Mouse (Mus musculus): Measurements from ENCODE around the gene BC025920. TPM values are rescaled to one million over a fixed set of nuclear protein-coding genes. Genes with fewer than 3 reads are reported as not detected.

Gene BC025920
- polyA plus RNA-seq (2015; fragmentation: Nextera tagmentation; extraction: Ambion mirVana) = 0.85 and 1.00 TPM in 2 replicates

DNA sequence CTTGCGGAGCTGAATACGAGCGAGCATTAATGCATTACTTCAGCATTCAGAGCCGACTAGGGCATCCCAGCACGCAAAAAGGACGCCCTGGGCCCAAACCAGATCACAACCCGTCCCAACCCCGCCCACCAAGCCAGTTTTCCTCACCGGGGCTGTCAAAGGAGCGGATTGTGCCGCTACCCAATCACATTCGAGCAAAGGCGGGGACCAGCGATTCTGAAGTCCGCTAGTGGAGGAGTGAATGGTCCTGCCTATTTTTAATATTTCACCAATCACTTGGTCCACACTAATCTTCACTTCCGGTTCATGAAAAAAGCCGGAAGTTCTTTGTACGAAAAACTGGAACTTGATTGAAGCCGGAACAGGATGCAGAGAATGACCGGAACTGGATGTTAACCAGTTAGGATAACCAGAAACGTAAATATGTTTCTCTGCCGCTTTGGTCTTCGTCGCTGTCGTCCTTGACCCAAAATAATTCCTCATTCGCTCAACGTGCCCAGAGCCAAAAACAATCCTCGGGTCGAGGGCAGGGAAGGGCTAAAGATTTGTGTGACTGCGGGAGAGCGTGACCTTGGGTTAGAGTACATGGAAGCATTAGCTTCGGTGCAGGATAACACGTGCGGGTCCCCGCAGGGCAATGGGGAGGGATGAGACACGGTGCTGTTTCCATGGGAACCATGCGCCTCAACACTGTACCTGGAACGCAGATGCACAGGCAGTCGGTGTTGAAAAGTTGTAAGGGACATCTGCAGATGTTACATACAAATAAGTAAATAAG, at the start of gene BC025920:
BC025920 (plus strand) TSS at position 297 of the 778 bp plus-strand sequence.
- Histone ChIP-seq H3K27me3 (replicated peaks) (no peaks in the 10 kb centered on the region), H3K4me3 (replicated peaks) (peak within 1 kb of the TSS; percentile 40)

DNA sequence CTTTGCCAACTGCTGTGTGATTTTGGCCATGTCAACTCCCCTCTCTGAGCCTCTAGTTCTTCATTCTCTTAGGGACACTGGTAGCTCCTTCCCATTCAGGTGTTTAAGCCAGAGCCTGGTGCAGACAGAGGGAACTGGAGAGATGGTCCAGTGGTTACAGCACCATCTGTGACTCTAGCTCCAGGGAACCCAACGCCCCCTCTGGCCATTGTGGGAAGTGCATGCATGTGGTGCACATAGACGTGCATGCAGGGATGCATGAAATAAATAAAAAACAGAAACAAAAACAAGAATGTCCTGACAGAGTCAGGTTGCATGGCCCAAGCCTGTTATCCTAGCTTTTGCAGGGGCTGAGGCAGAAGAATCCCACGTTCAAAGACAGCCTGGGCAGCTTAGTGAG, 49.8 kb upstream of the BC025920 start:
- ATAC-seq = no peak
- WGBS = 76% methylated on average over 3 of the region's 3 CpGs
- no peaks in the 10 kb centered on the region for H3K36me3 ChIP-seq

More for the DNA sequence above, at the start of gene BC025920:
- Histone ChIP-seq H3K9ac (peak within 1 kb of the TSS; percentile 45; the same call in 1 of the 2 replicates), H3K27ac (peak within 1 kb of the TSS; percentile 92), H3K9me3 (no peaks in the 10 kb centered on the region), H3K4me2 (replicated peaks) (peak within 1 kb of the TSS; percentile 64), H3K4me1 (replicated peaks) (peaks cover 20% of the 10 kb centered on the region), H3K36me3 (no peaks in the 10 kb centered on the region)
- ATAC-seq = peak; percentile 90
- under 1% methylated on average over 39 of the region's 39 CpGs for WGBS

GRCm38 (mm10) chr10:81557491-81557890, 48.6 kb upstream of the BC025920 start:
- ATAC-seq = no peak
- H3K36me3 ChIP-seq = peaks cover 3% of the 10 kb centered on the region; the same call in 1 of the 2 replicates
- H3K4me2 ChIP-seq (replicated peaks) = no peak overlapping the region
- no peak overlapping the region for H3K4me3 ChIP-seq (replicated peaks)
- H3K9ac ChIP-seq = no peak overlapping the region
- H3K9me3 ChIP-seq = no peaks in the 10 kb centered on the region
- H3K27me3 ChIP-seq (replicated peaks) = no peaks in the 10 kb centered on the region
- no peak overlapping the region for H3K27ac ChIP-seq
- 19% methylated on average over 1 of the region's 1 CpGs for WGBS
- peaks cover 20% of the 10 kb centered on the region for H3K4me1 ChIP-seq (replicated peaks)

More for the DNA sequence above, 49.8 kb upstream of the BC025920 start:
- no peak overlapping the region for H3K9ac ChIP-seq
- no peaks in the 10 kb centered on the region for H3K9me3 ChIP-seq
- H3K4me2 ChIP-seq (replicated peaks) = no peak overlapping the region
- no peaks in the 10 kb centered on the region for H3K27me3 ChIP-seq (replicated peaks)
- H3K27ac ChIP-seq = no peak overlapping the region
- peaks cover 15% of the 10 kb centered on the region for H3K4me1 ChIP-seq (replicated peaks)
- no peak overlapping the region for H3K4me3 ChIP-seq (replicated peaks)

- Histone ChIP-seq H3K9me3 (no peaks in the 10 kb centered on the region), H3K9ac (peak within 1 kb of the TSS; percentile 98), H3K4me1 (replicated peaks) (peaks cover 35% of the 10 kb centered on the region), H3K27me3 (replicated peaks) (no peaks in the 10 kb centered on the region), H3K4me2 (replicated peaks) (peak within 1 kb of the TSS; percentile 87), H3K27ac (peak within 1 kb of the TSS; percentile 95), H3K4me3 (replicated peaks) (peak within 1 kb of the TSS; percentile 91), H3K36me3 (peaks cover 3% of the 10 kb centered on the region; the same call in 1 of the 2 replicates)
- peak; percentile 81 for ATAC-seq
- WGBS = under 1% methylated on average over 51 of the region's 53 CpGs
Observed at GRCm38 (mm10) chr10:81559163-81559626, 46.9 kb upstream of the BC025920 start, which contains the start of gene Aes. Gene Aes, plus strand, starts transcription at chr10:81559488.

DNA sequence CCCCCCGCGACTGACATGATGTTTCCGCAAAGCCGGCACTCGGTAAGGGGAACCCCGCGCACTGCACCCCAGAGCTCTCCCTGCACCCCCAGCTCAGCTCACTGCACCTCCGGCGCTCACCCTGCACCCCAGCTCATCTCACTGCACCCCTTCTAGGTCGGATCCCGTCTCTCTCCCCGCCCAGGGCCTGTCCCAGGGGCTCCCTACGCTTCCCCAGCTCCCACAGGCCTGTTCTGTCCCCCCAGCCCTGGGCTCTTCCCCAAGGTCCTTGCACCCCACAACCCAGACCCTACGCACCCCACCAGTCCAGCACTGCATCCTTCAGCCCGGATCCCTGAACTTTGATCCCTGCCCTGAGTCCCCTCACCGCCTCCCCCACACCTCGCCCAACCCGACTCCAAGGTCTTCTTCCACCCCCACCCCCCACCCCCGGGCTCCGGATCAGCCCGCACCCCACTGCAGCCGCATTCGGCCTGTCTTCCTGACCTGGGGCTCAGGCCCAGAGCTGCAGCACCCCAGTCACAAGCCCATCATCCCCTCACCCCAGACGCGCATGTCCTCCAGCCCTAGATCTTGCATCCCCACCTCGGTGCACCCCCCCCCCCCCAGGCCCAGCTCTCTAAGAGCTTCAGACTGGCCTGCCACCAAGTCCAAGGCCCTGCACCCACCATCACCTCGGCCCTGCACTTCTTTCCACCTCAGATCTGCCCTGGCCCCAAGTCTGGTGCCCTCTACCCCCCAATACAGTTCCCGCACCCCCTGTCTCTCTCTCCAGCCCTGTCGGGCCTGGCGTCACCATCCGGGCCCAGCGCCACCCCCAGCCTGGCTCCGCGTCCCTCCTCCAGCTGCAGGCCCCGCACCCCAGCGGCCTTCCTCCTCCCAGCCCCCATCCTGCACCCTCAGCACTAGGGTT, 46.2 kb upstream of the BC025920 start:
- Histone ChIP-seq H3K4me1 (replicated peaks) (peaks cover 42% of the 10 kb centered on the region), H3K9me3 (no peaks in the 10 kb centered on the region), H3K36me3 (peaks cover 6% of the 10 kb centered on the region; the same call in 1 of the 2 replicates), H3K4me3 (replicated peaks) (peak overlapping the region; percentile 91), H3K4me2 (replicated peaks) (peak overlapping the region; percentile 87), H3K9ac (peak overlapping the region; percentile 98), H3K27me3 (replicated peaks) (no peaks in the 10 kb centered on the region), H3K27ac (peak overlapping the region; percentile 95)
- ATAC-seq = peak; percentile 54
- WGBS = under 1% methylated on average over 35 of the region's 36 CpGs

DNA sequence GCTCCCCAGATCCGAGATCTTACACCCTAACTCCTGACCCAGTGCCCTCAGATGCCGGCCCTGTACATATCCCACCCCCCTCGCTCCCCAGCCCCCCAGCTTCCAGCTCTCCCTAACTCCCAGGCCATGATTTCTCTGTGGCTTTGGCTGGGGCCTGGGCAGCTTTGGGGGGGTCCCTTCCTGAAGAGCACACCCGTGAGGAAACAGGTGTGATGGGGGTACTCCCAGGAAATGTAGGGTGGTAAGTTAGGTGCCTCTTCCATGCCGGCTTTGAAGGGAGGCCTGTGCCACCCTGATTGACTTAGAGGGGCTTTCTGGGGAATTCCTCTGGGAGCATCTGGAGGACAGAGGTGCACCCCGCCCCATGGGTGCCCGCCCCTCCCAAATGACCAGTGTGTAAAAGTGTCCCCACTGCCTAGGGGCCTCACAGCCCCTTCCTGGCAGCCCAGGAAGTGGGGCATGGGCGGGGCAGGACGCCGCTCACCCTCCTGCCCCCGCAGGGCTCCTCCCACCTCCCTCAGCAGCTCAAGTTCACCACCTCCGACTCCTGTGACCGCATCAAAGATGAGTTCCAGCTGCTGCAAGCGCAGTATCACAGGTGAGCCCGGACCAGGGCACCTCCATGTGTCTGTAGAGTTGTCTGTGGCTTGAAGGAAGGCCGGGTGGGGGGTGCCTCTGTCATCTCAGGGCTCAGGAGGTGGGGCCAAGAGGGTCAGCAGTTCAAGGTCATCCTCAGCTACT, 45.2 kb upstream of the BC025920 start:
- H3K4me1 ChIP-seq (replicated peaks) = peaks cover 48% of the 10 kb centered on the region
- WGBS = 7% methylated on average over 16 of the region's 16 CpGs

GRCm38 (mm10) chr10:81562411-81562810, 43.7 kb upstream of the BC025920 start:
- Histone ChIP-seq H3K9ac (peak overlapping the region; percentile 23), H3K27ac (no peak overlapping the region), H3K4me1 (replicated peaks) (peaks cover 48% of the 10 kb centered on the region), H3K36me3 (peaks cover 22% of the 10 kb centered on the region), H3K27me3 (replicated peaks) (no peaks in the 10 kb centered on the region), H3K4me2 (replicated peaks) (peak overlapping the region; percentile 87), H3K4me3 (replicated peaks) (peak overlapping the region; percentile 2), H3K9me3 (no peaks in the 10 kb centered on the region)
- ATAC-seq = no peak
- WGBS = 60% methylated on average over 6 of the region's 6 CpGs

More for the DNA sequence above, 45.2 kb upstream of the BC025920 start:
- no peaks in the 10 kb centered on the region for H3K27me3 ChIP-seq (replicated peaks)
- peak; percentile 53 for ATAC-seq
- peak overlapping the region; percentile 87 for H3K4me2 ChIP-seq (replicated peaks)
- H3K4me3 ChIP-seq (replicated peaks) = peak overlapping the region; percentile 91
- no peaks in the 10 kb centered on the region for H3K9me3 ChIP-seq
- peaks cover 16% of the 10 kb centered on the region for H3K36me3 ChIP-seq
- peak overlapping the region; percentile 95 for H3K27ac ChIP-seq
- peak overlapping the region; percentile 98 for H3K9ac ChIP-seq

- H3K4me1 ChIP-seq (replicated peaks) = peaks cover 56% of the 10 kb centered on the region
- peak overlapping the region; percentile 75 for H3K27ac ChIP-seq
- H3K4me3 ChIP-seq (replicated peaks) = peak overlapping the region; percentile 30; the same call in 1 of the 2 replicates
- H3K9me3 ChIP-seq = no peaks in the 10 kb centered on the region
- H3K27me3 ChIP-seq (replicated peaks) = no peaks in the 10 kb centered on the region
- no peak for ATAC-seq
- H3K4me2 ChIP-seq (replicated peaks) = peak overlapping the region; percentile 87
- peak overlapping the region; percentile 45 for H3K9ac ChIP-seq
- H3K36me3 ChIP-seq = peaks cover 22% of the 10 kb centered on the region
- WGBS = 34% methylated on average over 6 of the region's 6 CpGs
Observed at GRCm38 (mm10) chr10:81563481-81563880, 42.6 kb upstream of the BC025920 start.

- H3K27me3 ChIP-seq (replicated peaks) = no peaks in the 10 kb centered on the region
- peaks cover 61% of the 10 kb centered on the region for H3K4me1 ChIP-seq (replicated peaks)
- 5% methylated on average over 10 of the region's 10 CpGs for WGBS
- H3K36me3 ChIP-seq = peaks cover 22% of the 10 kb centered on the region
- H3K4me3 ChIP-seq (replicated peaks) = peak overlapping the region; percentile 30
- ATAC-seq = no peak
- H3K9me3 ChIP-seq = no peaks in the 10 kb centered on the region
- H3K27ac ChIP-seq = peak overlapping the region; percentile 75
- peak overlapping the region; percentile 87 for H3K4me2 ChIP-seq (replicated peaks)
- peak overlapping the region; percentile 45 for H3K9ac ChIP-seq
Observed at GRCm38 (mm10) chr10:81564216-81564615, 41.9 kb upstream of the BC025920 start.

DNA sequence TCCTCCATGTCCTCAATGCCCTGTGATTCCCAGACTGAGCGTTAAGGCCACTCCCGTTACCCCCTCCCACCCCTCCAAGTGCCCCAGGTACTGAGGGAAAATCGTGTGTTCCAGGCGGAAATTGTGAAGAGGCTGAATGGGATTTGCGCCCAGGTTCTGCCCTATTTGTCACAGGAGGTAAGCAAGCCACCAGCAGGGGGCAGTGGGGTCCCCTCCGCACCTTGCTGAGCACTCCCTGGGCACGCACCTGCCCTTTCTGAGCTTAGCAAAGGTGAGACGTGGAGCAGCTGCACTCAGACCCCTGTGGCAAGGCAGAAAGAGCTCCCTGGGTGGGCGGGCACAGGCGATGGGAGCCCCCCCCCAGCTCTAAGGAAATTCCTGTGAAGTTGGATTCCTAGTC, 41.3 kb upstream of the BC025920 start:
- H3K27me3 ChIP-seq (replicated peaks) = no peaks in the 10 kb centered on the region
- WGBS = 34% methylated on average over 10 of the region's 10 CpGs
- H3K27ac ChIP-seq = no peak overlapping the region
- H3K9ac ChIP-seq = no peak overlapping the region
- H3K4me1 ChIP-seq (replicated peaks) = peaks cover 65% of the 10 kb centered on the region
- peak overlapping the region; percentile 87; the same call in 1 of the 2 replicates for H3K4me2 ChIP-seq (replicated peaks)
- H3K36me3 ChIP-seq = peaks cover 22% of the 10 kb centered on the region
- no peaks in the 10 kb centered on the region for H3K9me3 ChIP-seq
- no peak for ATAC-seq
- H3K4me3 ChIP-seq (replicated peaks) = peak overlapping the region; percentile 30; the same call in 1 of the 2 replicates

All from intestine, embryonic 15.5 days (tissue).